Mouse (Mus musculus): ENCODE data around the gene Sulf2.

Gene Sulf2

GRCm38 (mm10) chr2:166148672-166149332 is 6.7 kb downstream of the Sulf2 start:
- DNase-seq: no peak

- no peak for DNase-seq
These were observed 7.4 kb downstream of the Sulf2 start for GRCm38 (mm10) chr2:166147930-166148651.

- DNase-seq: no peak
These were observed 9.0 kb downstream of the Sulf2 start for GRCm38 (mm10) chr2:166146446-166146845.

GRCm38 (mm10) chr2:166145031-166145430 is 10.4 kb downstream of the Sulf2 start:
- DNase-seq: no peak

- DNase-seq: no peak
These were observed 11.6 kb downstream of the Sulf2 start for GRCm38 (mm10) chr2:166143871-166144270.

GRCm38 (mm10) chr2:166142561-166143112 is 12.8 kb downstream of the Sulf2 start:
- DNase-seq: no peak

- DNase-seq: no peak
These were observed 13.6 kb downstream of the Sulf2 start for GRCm38 (mm10) chr2:166141910-166142309.

- DNase-seq: no peak
These were observed 14.4 kb downstream of the Sulf2 start for GRCm38 (mm10) chr2:166141039-166141438.

- DNase-seq: no peak
These were observed 15.0 kb downstream of the Sulf2 start for GRCm38 (mm10) chr2:166140427-166140826.

- no peak for DNase-seq
These were observed 17.2 kb downstream of the Sulf2 start for GRCm38 (mm10) chr2:166138308-166138707.

GRCm38 (mm10) chr2:166137467-166137866 is 18.0 kb downstream of the Sulf2 start:
- no peak for DNase-seq

- no peak for DNase-seq
These were observed 19.6 kb downstream of the Sulf2 start for GRCm38 (mm10) chr2:166135711-166136485.

GRCm38 (mm10) chr2:166128756-166129155 is 26.7 kb downstream of the Sulf2 start:
- no peak for DNase-seq

GRCm38 (mm10) chr2:166128032-166128431 is 27.4 kb downstream of the Sulf2 start:
- no peak for DNase-seq

- no peak for DNase-seq
These were observed 29.1 kb downstream of the Sulf2 start for GRCm38 (mm10) chr2:166126343-166126742.

- DNase-seq: peak; percentile 29 to 30
These were observed 29.8 kb downstream of the Sulf2 start for GRCm38 (mm10) chr2:166125492-166126252.

- no peak for DNase-seq
These were observed 30.4 kb downstream of the Sulf2 start for GRCm38 (mm10) chr2:166125033-166125432.

GRCm38 (mm10) chr2:166122781-166123180 is 32.7 kb downstream of the Sulf2 start:
- DNase-seq: no peak

- DNase-seq: no peak
These were observed 33.6 kb downstream of the Sulf2 start for GRCm38 (mm10) chr2:166121681-166122355.

GRCm38 (mm10) chr2:166119992-166120391 is 35.5 kb downstream of the Sulf2 start:
- DNase-seq: no peak

GRCm38 (mm10) chr2:166116704-166117103 is 38.8 kb downstream of the Sulf2 start:
- no peak for DNase-seq

GRCm38 (mm10) chr2:166116278-166116608 is 39.2 kb downstream of the Sulf2 start:
- DNase-seq: no peak
